Mouse (Mus musculus) midbrain, embryonic 10.5 days (tissue): ENCODE data around the gene Cct2. TPM values are rescaled to one million over a fixed set of nuclear protein-coding genes. Genes with fewer than 3 reads are reported as not detected.

Source experiments
- DNase-seq: peaks from one replicate; pipeline ENCODE4 v3.0.0-alpha.2; 2017; ENCODE audit warnings: low spot score
- H3K27ac ChIP-seq: fragments of 300-500 bp; sonication (generic); replicated peaks from 2 replicates; pipeline ENCODE4 v1.5.1; 2016; ENCODE audit warnings: mild to moderate bottlenecking
- H3K27me3 ChIP-seq: fragments of 300-500 bp; sonication (generic); 2 replicates; pipeline ENCODE4 v1.6.1; 2016; ENCODE audit warnings: low read depth, mild to moderate bottlenecking; ENCODE audit not compliant: poor library complexity, severe bottlenecking
- H3K36me3 ChIP-seq: fragments of 300-500 bp; sonication (generic); 2 replicates; pipeline ENCODE4 v1.6.1; 2016; ENCODE audit warnings: mild to moderate bottlenecking, moderate library complexity
- H3K4me1 ChIP-seq: fragments of 300-500 bp; sonication (generic); 2 replicates; pipeline ENCODE4 v1.6.1; 2016
- H3K4me3 ChIP-seq: fragments of 300-500 bp; sonication (generic); 2 replicates; pipeline ENCODE4 v1.5.1; 2016; ENCODE audit warnings: mild to moderate bottlenecking, moderate library complexity
- H3K9me3 ChIP-seq: fragments of 300-500 bp; sonication (generic); replicated peaks from 2 replicates; pipeline ENCODE4 v1.6.1; 2016; ENCODE audit warnings: mild to moderate bottlenecking
- WGBS: fragments of 180-500 bp; shearing (Covaris S2); methylation state at CpG from one replicate; pipeline ENCODE4 v1.1.7; 2016; 5-methylcytosine and 5-hydroxymethylcytosine counted together
- polyA plus RNA-seq: library from polyadenylated mRNA; unstranded; fragments of >200 nt; fragmentation: Nextera tagmentation; extraction: Ambion mirVana; gene quantifications from 2 replicates; pipeline ENCODE4 v1.2.1, GENCODE M21; 2016

Cct2 gene
- polyA plus RNA-seq, 1 experiment from 2014 or later, result 327 TPM

GRCm38 (mm10) chr10:117089628-117090027, 26.0 kb upstream of the Cct2 start:
- Histone ChIP-seq H3K9me3 (no peaks in the 10 kb centered on the region), H3K27me3 (no peaks in the 10 kb centered on the region), H3K27ac (no peak overlapping the region), H3K4me3 (no peak overlapping the region), H3K36me3 (peaks cover 41% of the 10 kb centered on the region), H3K4me1 (peaks cover 12% of the 10 kb centered on the region)
- DNase-seq, result no peak
- WGBS, result 84% methylated on average over 4 of the region's 4 CpGs

- Histone ChIP-seq H3K27ac (no peak overlapping the region), H3K9me3 (no peaks in the 10 kb centered on the region), H3K36me3 (peaks cover 64% of the 10 kb centered on the region), H3K4me1 (no peaks in the 10 kb centered on the region), H3K4me3 (no peak overlapping the region), H3K27me3 (no peaks in the 10 kb centered on the region)
- no peak for DNase-seq
- 83% methylated on average over 2 of the region's 2 CpGs for WGBS
These were observed 18.3 kb upstream of the Cct2 start for GRCm38 (mm10) chr10:117081914-117082359.

- 90% methylated on average over 4 of the region's 4 CpGs for WGBS
- Histone ChIP-seq H3K4me1 (no peaks in the 10 kb centered on the region), H3K4me3 (no peak overlapping the region), H3K36me3 (peaks cover 71% of the 10 kb centered on the region), H3K27me3 (no peaks in the 10 kb centered on the region), H3K9me3 (no peaks in the 10 kb centered on the region), H3K27ac (no peak overlapping the region)
- no peak for DNase-seq
These were observed 17.7 kb upstream of the Cct2 start for GRCm38 (mm10) chr10:117081326-117081725.

GRCm38 (mm10) chr10:117078284-117078683, 14.7 kb upstream of the Cct2 start:
- Histone ChIP-seq H3K27ac (no peak overlapping the region), H3K9me3 (no peaks in the 10 kb centered on the region), H3K4me3 (no peak overlapping the region), H3K27me3 (no peaks in the 10 kb centered on the region), H3K4me1 (no peaks in the 10 kb centered on the region), H3K36me3 (peaks cover 78% of the 10 kb centered on the region)
- 78% methylated on average over 6 of the region's 6 CpGs for WGBS
- peak; percentile 39 for DNase-seq

- peaks cover 87% of the 10 kb centered on the region for H3K36me3 ChIP-seq
- H3K4me3 ChIP-seq, result no peak overlapping the region
- H3K27ac ChIP-seq, result no peak overlapping the region
- H3K9me3 ChIP-seq, result no peaks in the 10 kb centered on the region
- no peak for DNase-seq
- H3K4me1 ChIP-seq, result no peaks in the 10 kb centered on the region
- WGBS, result 92% methylated on average over 7 of the region's 7 CpGs
- H3K27me3 ChIP-seq, result no peaks in the 10 kb centered on the region
These were observed 9.6 kb upstream of the Cct2 start for GRCm38 (mm10) chr10:117073176-117073575.

GRCm38 (mm10) chr10:117072191-117072888, 8.7 kb upstream of the Cct2 start:
- DNase-seq, result no peak
- Histone ChIP-seq H3K4me1 (no peaks in the 10 kb centered on the region), H3K4me3 (no peak overlapping the region), H3K27me3 (no peaks in the 10 kb centered on the region), H3K36me3 (peaks cover 79% of the 10 kb centered on the region), H3K27ac (no peak overlapping the region), H3K9me3 (no peaks in the 10 kb centered on the region)
- WGBS, result 92% methylated on average over 18 of the region's 18 CpGs

GRCm38 (mm10) chr10:117069109-117069508, 5.5 kb upstream of the Cct2 start:
- Histone ChIP-seq H3K27me3 (no peaks in the 10 kb centered on the region), H3K4me1 (no peaks in the 10 kb centered on the region), H3K27ac (no peak overlapping the region), H3K4me3 (no peak overlapping the region), H3K36me3 (peaks cover 51% of the 10 kb centered on the region), H3K9me3 (no peaks in the 10 kb centered on the region)
- DNase-seq, result no peak
- WGBS, result 94% methylated on average over 3 of the region's 3 CpGs

- peak; percentile 29 for DNase-seq
These were observed 462 bp upstream of the Cct2 start for GRCm38 (mm10) chr10:117064076-117064475.

GRCm38 (mm10) chr10:117062894-117063253, 740 bp downstream of the Cct2 start:
- WGBS, result 4% methylated on average over 15 of the region's 15 CpGs
- peak overlapping the region; percentile 92 for H3K27ac ChIP-seq
- no peak for DNase-seq
- H3K27me3 ChIP-seq, result no peaks in the 10 kb centered on the region
- peak overlapping the region; percentile 83 for H3K4me3 ChIP-seq
- peaks cover 8% of the 10 kb centered on the region for H3K4me1 ChIP-seq
- peaks cover 44% of the 10 kb centered on the region for H3K36me3 ChIP-seq
- no peaks in the 10 kb centered on the region for H3K9me3 ChIP-seq

More at GRCm38 (mm10) chr10:117064076-117064475, 462 bp upstream of the Cct2 start:
- Histone ChIP-seq H3K4me3 (peak overlapping the region; percentile 83), H3K9me3 (no peaks in the 10 kb centered on the region), H3K27ac (peak overlapping the region; percentile 92), H3K36me3 (peaks cover 33% of the 10 kb centered on the region), H3K4me1 (peaks cover 8% of the 10 kb centered on the region), H3K27me3 (no peaks in the 10 kb centered on the region)
- WGBS, result 11% methylated on average over 7 of the region's 7 CpGs

GRCm38 (mm10) chr10:117055668-117056067, 7.9 kb downstream of the Cct2 start:
- no peaks in the 10 kb centered on the region for H3K4me1 ChIP-seq
- peaks cover 100% of the 10 kb centered on the region for H3K36me3 ChIP-seq
- no peaks in the 10 kb centered on the region for H3K27me3 ChIP-seq
- WGBS, result 92% methylated on average over 4 of the region's 4 CpGs
- no peak overlapping the region for H3K27ac ChIP-seq
- no peaks in the 10 kb centered on the region for H3K9me3 ChIP-seq
- DNase-seq, result no peak
- H3K4me3 ChIP-seq, result no peak overlapping the region

- peaks cover 70% of the 10 kb centered on the region for H3K36me3 ChIP-seq
- peaks cover 3% of the 10 kb centered on the region; the same call in 1 of the 2 replicates for H3K27me3 ChIP-seq
- H3K4me1 ChIP-seq, result peaks cover 19% of the 10 kb centered on the region
- no peaks in the 10 kb centered on the region for H3K9me3 ChIP-seq
- 88% methylated on average over 4 of the region's 4 CpGs for WGBS
- no peak for DNase-seq
- H3K4me3 ChIP-seq, result no peak overlapping the region
- H3K27ac ChIP-seq, result no peak overlapping the region
These were observed 13.5 kb downstream of the Cct2 start for GRCm38 (mm10) chr10:117049961-117050597.

GRCm38 (mm10) chr10:117049253-117049652, 14.4 kb downstream of the Cct2 start:
- Histone ChIP-seq H3K27ac (no peak overlapping the region), H3K4me1 (peaks cover 20% of the 10 kb centered on the region), H3K36me3 (peaks cover 62% of the 10 kb centered on the region), H3K9me3 (no peaks in the 10 kb centered on the region), H3K4me3 (no peak overlapping the region), H3K27me3 (peaks cover 3% of the 10 kb centered on the region; the same call in 1 of the 2 replicates)
- DNase-seq, result no peak
- 83% methylated on average over 4 of the region's 4 CpGs for WGBS
